Mouse (Mus musculus) midbrain, embryonic 16.5 days (tissue): ENCODE results near the gene Lamb3. TPM values are rescaled to one million over a fixed set of nuclear protein-coding genes. Genes with fewer than 3 reads are reported as not detected.
"Not testable (repeated sequence)": the region's sequence is repeated elsewhere in the genome, so short reads cannot be mapped to it uniquely, and the experiment has no call there.

Source experiments
- ATAC-seq: fragments of 200-750 bp; cut with Nextera tagmentation; 2 replicates; pipeline ENCODE4 v1.8.0; 2017; ENCODE audit warnings: moderate TSS enrichment
- H3K27ac ChIP-seq: fragments of 300-500 bp; sonication (generic); 2 replicates; pipeline ENCODE4 v1.5.1; 2014; ENCODE audit warnings: mild to moderate bottlenecking, low read length, mixed read lengths
- H3K27me3 ChIP-seq: fragments of 300-500 bp; sonication (generic); 2 replicates; pipeline ENCODE4 v1.6.1; 2014; ENCODE audit warnings: low read depth, low read length, mixed read lengths; ENCODE audit not compliant: control insufficient read depth, insufficient read depth
- H3K36me3 ChIP-seq: fragments of 300-500 bp; sonication (generic); 2 replicates; pipeline ENCODE4 v1.6.1; 2014; ENCODE audit warnings: mild to moderate bottlenecking, low read length, moderate library complexity, mixed read lengths; ENCODE audit not compliant: control insufficient read depth, insufficient read depth
- H3K4me1 ChIP-seq: fragments of 300-500 bp; sonication (generic); 2 replicates; pipeline ENCODE4 v1.6.1; 2014; ENCODE audit warnings: mild to moderate bottlenecking, low read length, mixed read lengths; ENCODE audit not compliant: control insufficient read depth, insufficient read depth
- H3K4me2 ChIP-seq: fragments of 300-500 bp; sonication (generic); 2 replicates; pipeline ENCODE4 v1.6.1; 2014; ENCODE audit warnings: mild to moderate bottlenecking, low read length, mixed read lengths
- H3K4me3 ChIP-seq: fragments of 300-500 bp; sonication (generic); 2 replicates; pipeline ENCODE4 v1.5.1; 2014; ENCODE audit warnings: low read depth, mild to moderate bottlenecking, low read length, moderate library complexity, mixed read lengths
- H3K9ac ChIP-seq: fragments of 300-500 bp; sonication (generic); 2 replicates; pipeline ENCODE4 v1.6.1; 2014; ENCODE audit warnings: low read depth, low read length, mixed read lengths
- H3K9me3 ChIP-seq: fragments of 300-500 bp; sonication (generic); replicated peaks from 2 replicates; pipeline ENCODE4 v1.6.1; 2014; ENCODE audit warnings: mild to moderate bottlenecking, low read length, mixed read lengths; ENCODE audit not compliant: control insufficient read depth, poor library complexity, severe bottlenecking
- WGBS: fragments of 180-500 bp; shearing (Covaris S2); extraction: QIAGEN DNeasy Blood & Tissue Kit; methylation state at CpG from one replicate; pipeline ENCODE4 v1.1.7; 2014; 5-methylcytosine and 5-hydroxymethylcytosine counted together
- polyA plus RNA-seq: library from polyadenylated mRNA; unstranded; fragments of >200 nt; fragmentation: Nextera tagmentation; extraction: Ambion mirVana; gene quantifications from 2 replicates; pipeline ENCODE4 v1.2.1, GENCODE M21; 2015

Gene Lamb3
- polyA plus RNA-seq, 1 experiment from 2014 or later, result 0.75 TPM

DNA sequence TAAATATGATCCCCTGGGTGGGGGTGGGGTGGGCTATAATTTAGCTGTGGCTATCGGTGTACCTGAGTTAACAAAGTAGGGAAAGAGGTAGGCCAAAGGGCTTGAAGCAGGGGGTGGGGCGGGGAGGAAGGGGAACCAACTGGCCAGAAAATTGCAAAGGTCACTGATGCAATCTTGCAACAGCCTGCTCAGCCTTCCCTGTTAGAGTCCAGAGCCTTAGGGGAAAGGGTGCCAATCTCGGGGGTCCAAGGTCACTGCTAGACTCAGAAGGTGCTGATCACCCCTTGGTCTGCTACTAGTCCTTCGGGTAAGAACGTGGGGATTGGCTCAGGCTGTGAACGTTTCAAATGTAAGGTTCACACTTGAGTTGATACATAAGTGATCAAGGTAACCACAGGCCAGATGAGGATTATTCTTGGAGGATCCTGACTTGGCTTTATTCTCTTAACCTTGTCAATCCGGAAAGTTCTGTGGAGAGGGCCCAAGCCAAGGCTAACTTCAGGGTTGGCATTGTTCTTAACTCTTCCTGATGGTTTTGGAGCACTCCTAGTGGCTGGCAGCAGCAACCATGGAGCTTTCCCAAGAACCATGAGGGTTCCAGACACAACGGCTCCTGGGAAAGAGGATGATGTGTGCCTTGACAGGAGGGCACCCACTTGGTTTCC is 67.0 kb downstream of the Lamb3 start:
- Histone ChIP-seq H3K4me1 (peaks cover 8% of the 10 kb centered on the region), H3K4me3 (no peak overlapping the region), H3K27ac (no peak overlapping the region), H3K27me3 (no peaks in the 10 kb centered on the region), H3K9me3 (no peaks in the 10 kb centered on the region), H3K4me2 (no peak overlapping the region), H3K36me3 (no peaks in the 10 kb centered on the region), H3K9ac (no peak overlapping the region)
- WGBS, result 90% methylated on average over 8 of the region's 8 CpGs
- ATAC-seq, result no peak

DNA sequence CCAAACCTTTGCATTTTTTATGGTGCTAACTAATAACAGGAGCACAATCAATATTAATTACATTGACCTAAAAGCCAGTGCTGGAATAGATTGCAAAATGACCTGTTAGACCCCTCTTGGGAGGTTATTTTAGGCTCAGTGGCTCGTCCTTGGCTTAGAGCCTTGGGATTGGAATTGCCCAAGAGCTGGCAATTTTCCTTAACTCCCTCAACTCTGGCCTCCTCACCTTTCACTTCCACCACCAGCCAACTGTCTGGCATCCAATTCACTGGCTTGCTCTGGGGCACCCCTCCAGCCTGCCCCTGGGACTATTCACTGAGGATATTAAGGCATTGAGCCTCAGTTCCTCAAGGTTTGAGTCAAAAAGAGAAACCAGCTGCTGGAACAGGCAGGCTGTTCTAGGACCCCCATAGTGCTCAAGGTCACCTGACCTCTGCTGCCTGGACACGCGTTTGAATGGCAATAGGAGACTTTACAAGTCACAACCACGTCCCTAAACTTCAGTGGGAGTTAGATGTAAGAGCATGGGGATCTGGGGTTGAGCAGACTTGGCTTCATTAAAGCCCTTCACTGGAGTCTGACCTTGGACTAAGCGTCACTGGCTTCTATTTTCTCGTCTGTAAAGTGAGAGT is 71.0 kb downstream of the Lamb3 start:
- no peak for ATAC-seq
- no peak overlapping the region for H3K4me3 ChIP-seq
- H3K27me3 ChIP-seq, result no peaks in the 10 kb centered on the region
- no peak overlapping the region for H3K4me2 ChIP-seq
- no peak overlapping the region for H3K27ac ChIP-seq
- WGBS, result 47% methylated on average over 6 of the region's 6 CpGs
- no peaks in the 10 kb centered on the region for H3K36me3 ChIP-seq
- no peaks in the 10 kb centered on the region for H3K4me1 ChIP-seq
- H3K9ac ChIP-seq, result no peak overlapping the region
- H3K9me3 ChIP-seq, result no peaks in the 10 kb centered on the region

DNA sequence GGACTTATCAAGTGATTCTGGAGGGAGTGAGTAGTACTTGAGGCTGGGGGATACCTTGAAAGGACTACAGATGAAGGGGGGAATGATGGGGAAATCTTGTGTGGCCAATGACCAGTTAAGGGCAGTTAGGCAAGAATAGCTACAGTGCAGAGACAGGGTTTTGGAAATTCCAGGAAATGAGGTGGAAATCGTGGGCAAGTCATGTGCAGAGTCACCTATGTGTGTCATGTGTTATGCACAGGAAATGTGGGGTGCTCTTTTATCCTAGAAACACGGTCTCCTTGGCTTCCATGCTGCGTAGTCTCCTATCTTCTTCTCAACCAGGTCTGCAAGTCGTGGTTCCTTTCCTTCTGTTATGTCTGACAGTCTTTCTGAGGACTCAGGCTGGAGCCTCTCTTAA is 72.0 kb downstream of the Lamb3 start:
- Histone ChIP-seq H3K9ac (no peak overlapping the region), H3K36me3 (no peaks in the 10 kb centered on the region), H3K4me2 (no peak overlapping the region), H3K27me3 (no peaks in the 10 kb centered on the region), H3K9me3 (no peaks in the 10 kb centered on the region), H3K27ac (no peak overlapping the region), H3K4me1 (no peaks in the 10 kb centered on the region), H3K4me3 (no peak overlapping the region)
- 80% methylated on average over 4 of the region's 4 CpGs for WGBS
- ATAC-seq, result no peak

- Histone ChIP-seq H3K4me3 (no peak overlapping the region), H3K9me3 (no peaks in the 10 kb centered on the region), H3K4me1 (no peaks in the 10 kb centered on the region), H3K27ac (no peak overlapping the region), H3K36me3 (no peaks in the 10 kb centered on the region), H3K4me2 (no peak overlapping the region), H3K27me3 (no peaks in the 10 kb centered on the region), H3K9ac (no peak overlapping the region)
- WGBS, result 94% methylated on average over 2 of the region's 2 CpGs
- no peak for ATAC-seq
Observed at GRCm38 (mm10) chr1:193281344-193281743, 73.8 kb downstream of the Lamb3 start.

DNA sequence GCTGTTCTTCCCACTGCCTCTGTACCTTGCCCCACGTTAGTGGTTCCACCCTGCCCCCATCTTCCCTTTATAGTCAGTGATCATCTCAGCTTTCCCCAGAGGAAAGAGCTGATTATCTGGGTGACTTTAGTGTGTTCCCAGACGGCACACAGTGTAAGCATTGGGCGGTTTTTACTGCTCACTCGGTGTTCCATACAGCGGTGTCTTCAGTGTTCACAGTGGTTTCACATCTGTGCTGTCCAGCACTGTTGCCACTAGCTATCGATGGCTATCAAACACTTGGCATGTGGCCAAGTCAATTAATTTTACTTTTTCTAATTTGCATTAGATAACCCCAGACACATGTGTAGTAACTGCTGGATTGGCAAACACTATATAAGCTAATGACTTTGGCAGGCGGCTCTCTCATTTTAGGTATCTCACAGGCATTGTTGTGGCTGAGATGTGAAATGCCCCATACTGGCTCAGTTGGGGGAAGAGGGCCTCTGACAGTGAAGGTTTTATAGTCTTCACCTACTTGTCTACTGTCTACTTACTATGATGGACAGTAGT is 76.8 kb downstream of the Lamb3 start:
- no peak overlapping the region for H3K4me2 ChIP-seq
- no peaks in the 10 kb centered on the region for H3K4me1 ChIP-seq
- H3K27me3 ChIP-seq, result no peaks in the 10 kb centered on the region
- no peak overlapping the region for H3K9ac ChIP-seq
- no peak overlapping the region for H3K27ac ChIP-seq
- no peak for ATAC-seq
- WGBS, result 72% methylated on average over 7 of the region's 7 CpGs
- no peaks in the 10 kb centered on the region for H3K9me3 ChIP-seq
- H3K4me3 ChIP-seq, result no peak overlapping the region
- H3K36me3 ChIP-seq, result no peaks in the 10 kb centered on the region

- H3K27ac ChIP-seq, H3K4me2 ChIP-seq, H3K9me3 ChIP-seq, H3K9ac ChIP-seq, ATAC-seq, H3K4me1 ChIP-seq, H3K27me3 ChIP-seq, H3K4me3 ChIP-seq, H3K36me3 ChIP-seq: not testable (repeated sequence)
- WGBS, result 95% methylated on average over 3 of the region's 3 CpGs
Observed at GRCm38 (mm10) chr1:193285766-193286325, 78.3 kb downstream of the Lamb3 start.

DNA sequence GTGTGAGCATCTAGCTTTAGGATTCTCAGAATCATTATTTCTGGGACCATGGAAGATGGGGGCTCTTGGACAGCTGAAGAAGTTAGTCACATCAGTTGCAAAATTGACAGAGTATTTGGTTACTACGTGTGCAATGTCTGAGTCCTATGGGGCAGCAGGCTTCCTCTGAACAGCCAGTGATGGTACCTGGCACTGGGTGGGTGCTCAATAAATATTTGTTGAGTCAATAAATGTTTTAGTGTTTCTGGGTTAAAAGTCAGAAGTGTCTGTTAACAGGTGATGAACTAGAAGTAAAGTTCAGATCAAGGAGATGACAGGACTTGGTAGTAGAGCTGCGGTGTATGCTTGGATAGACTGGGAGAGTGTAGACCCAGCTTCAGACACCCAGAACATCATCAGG is 80.1 kb downstream of the Lamb3 start:
- Histone ChIP-seq H3K4me2 (no peak overlapping the region), H3K9me3 (no peaks in the 10 kb centered on the region), H3K9ac (no peak overlapping the region), H3K36me3 (no peaks in the 10 kb centered on the region), H3K4me1 (no peaks in the 10 kb centered on the region), H3K27ac (no peak overlapping the region), H3K27me3 (no peaks in the 10 kb centered on the region), H3K4me3 (no peak overlapping the region)
- ATAC-seq, result no peak
- 82% methylated on average over 2 of the region's 2 CpGs for WGBS

DNA sequence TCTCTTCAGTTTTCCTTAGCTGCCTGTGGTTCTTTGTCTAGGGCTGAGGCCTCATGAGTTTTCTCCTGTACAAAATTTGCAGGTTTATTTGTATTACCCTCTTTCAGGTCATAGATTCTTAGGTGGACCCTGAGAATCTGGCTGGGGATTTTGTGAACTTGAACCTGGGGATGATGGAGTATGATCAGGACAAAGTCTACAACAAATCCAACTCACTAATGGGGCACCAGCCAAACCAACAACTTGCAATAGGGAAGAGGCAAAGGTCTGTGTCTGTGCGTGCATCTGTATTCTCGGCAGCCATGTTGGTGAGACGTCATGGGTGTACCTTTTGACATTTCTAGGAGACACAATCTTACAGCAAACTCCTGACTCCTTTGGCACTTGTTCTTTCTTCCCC is 81.6 kb downstream of the Lamb3 start:
- 97% methylated on average over 3 of the region's 3 CpGs for WGBS
- no peak overlapping the region for H3K9ac ChIP-seq
- H3K36me3 ChIP-seq, result no peaks in the 10 kb centered on the region
- H3K9me3 ChIP-seq, result no peaks in the 10 kb centered on the region
- H3K27ac ChIP-seq, result no peak overlapping the region
- H3K4me3 ChIP-seq, result no peak overlapping the region
- no peak for ATAC-seq
- H3K27me3 ChIP-seq, result no peaks in the 10 kb centered on the region
- no peaks in the 10 kb centered on the region for H3K4me1 ChIP-seq
- no peak overlapping the region for H3K4me2 ChIP-seq

- H3K27me3 ChIP-seq, result no peaks in the 10 kb centered on the region
- H3K4me2 ChIP-seq, result no peak overlapping the region
- H3K9ac ChIP-seq, result no peak overlapping the region
- no peaks in the 10 kb centered on the region for H3K4me1 ChIP-seq
- H3K36me3 ChIP-seq, result no peaks in the 10 kb centered on the region
- H3K9me3 ChIP-seq, result no peaks in the 10 kb centered on the region
- 92% methylated on average over 5 of the region's 5 CpGs for WGBS
- ATAC-seq, result no peak
- H3K27ac ChIP-seq, result no peak overlapping the region
- H3K4me3 ChIP-seq, result no peak overlapping the region
Observed at GRCm38 (mm10) chr1:193289914-193290313, 82.4 kb downstream of the Lamb3 start.
